Mouse (Mus musculus) testis, adult 2 months (tissue): ENCODE measurements around the gene Sycp3.

ENCODE experiments used
- CTCF ChIP-seq: fragments of 200-500 bp; IDR thresholded peaks from 2 replicates; pipeline ENCODE4 v1.5.1; 2012; ENCODE audit warnings: low read depth, mild to moderate bottlenecking, inconsistent platforms, low read length, moderate library complexity; ENCODE audit not compliant: control insufficient read depth, insufficient read depth, insufficient replicate concordance
- POLR2A ChIP-seq: fragments of 200-500 bp; IDR thresholded peaks from 2 replicates; pipeline ENCODE4 v1.6.1; 2012; ENCODE audit warnings: low read depth, mild to moderate bottlenecking, inconsistent platforms, low read length, moderate library complexity; ENCODE audit not compliant: control insufficient read depth

DNA sequence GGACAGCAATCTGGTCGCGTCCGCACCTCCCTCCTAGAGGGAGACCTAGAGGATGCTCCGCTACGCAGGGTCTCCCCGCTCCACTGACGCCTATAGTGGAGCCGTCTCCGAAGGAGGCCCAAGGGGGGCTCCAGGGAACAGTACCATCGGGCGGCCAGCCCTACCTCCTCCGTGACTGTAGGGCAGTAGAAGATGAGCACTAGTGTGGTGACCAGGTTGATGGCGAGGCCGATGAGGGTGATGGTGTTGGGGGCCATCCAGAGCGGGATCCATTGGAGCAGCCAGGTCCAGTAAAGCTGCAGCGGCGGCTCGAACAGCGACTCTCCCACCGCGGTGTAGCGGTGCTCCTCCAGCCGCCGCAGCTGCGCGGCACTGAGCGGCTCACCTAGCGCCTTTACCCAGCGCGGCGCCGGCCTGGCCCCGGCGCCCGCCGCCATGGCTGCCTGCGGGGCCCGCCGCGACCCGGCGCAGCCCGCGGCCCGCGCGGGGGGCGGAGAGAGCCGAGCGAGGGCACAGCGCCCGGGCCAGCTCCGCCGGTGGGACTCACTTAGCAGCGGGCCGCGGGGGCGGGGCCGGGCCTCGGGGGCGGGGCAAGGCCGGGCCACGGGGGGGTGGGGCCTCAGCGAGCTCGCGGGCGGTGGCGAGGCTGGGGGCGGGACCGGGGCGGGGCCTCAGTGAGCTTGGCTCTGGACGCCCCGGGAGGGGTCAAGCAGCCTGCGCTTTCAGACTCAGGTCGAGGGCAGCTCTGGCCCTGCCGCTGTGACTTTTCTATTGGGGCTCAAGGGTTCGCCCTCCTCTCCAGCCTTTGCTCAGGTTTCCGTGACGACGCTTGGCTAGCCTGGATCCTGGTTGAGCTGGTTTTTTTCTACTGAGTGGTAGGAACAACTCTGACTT is 44.3 kb downstream of the Sycp3 start, which contains the start of gene Chpt1:
- TF ChIP-seq POLR2A: peak; percentile 49
- no peak for TF ChIP-seq CTCF
